Mouse (Mus musculus): ENCODE measurements around the gene Myh11.
"Not testable (repeated sequence)": the region's sequence is repeated elsewhere in the genome, so short reads cannot be mapped to it uniquely, and the experiment has no call there.

Gene Myh11

DNA sequence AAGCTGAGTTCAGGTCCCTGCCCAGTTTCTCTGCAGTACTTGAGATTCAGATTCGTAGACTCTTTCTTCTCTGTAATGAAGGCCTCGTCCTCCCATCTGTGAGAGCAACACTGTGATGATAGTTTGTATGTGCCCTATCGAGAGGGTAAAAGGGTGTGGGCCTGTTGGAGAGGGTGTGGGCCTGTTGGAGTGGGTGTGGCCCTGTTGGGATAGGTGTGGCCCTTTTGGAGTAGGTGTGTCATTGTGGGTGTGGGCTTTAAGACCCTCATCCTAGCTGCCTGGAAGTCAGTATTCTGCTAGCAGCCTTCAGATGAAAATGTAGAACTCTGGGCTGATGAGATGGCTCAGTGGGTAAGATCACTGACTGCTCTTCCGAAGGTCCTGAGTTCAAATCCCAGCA is 124.7 kb downstream of the Myh11 start:
- no peak for DNase-seq (ENCODE audit: low spot score in 2 of 2)

DNA sequence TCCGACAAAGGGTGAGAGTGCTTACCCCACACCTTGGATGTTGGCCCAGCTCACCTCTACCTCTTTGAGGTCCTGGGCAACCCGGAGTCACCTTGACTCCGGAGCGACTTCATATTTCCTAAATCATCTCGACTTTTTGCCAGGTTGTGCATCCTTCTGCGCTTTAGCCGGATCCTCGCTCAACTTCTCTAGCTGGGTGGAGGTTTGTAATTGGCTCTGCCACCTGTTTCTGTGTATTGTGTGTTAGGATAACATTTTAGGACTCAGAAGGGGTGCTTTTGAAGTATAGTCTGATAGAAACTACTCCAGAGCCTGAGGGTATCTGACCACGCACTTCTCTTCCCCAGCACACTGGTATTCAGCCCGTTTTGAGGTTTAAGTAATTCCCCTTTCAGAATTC is 127.4 kb downstream of the Myh11 start:
- DNase-seq (ENCODE audit: low spot score in 2 of 2): no peak

DNA sequence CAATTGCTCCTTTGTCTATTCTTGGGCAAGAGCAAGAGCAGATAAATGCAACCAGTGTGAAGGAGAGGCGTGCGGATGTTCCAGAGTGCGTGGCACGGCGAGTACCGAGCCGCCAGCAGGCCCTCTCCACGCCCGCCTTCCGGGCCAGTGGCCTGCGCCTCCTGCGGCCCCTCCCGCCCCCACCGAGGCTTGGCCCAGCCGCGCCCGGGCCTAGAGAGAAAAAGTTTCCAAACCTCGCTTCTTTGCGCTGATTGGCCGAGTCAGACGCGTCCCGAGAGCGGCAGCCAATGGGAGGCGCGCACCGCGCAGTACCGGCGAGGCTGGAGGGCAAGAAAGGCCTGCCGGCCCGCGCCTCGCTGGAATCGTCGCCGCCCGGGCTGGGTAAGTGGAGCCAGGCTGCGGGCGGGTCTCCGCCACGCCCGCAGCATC is 128.2 kb downstream of the Myh11 start, which contains the start of the genes Nde1 and Marf1:
TSS of gene Nde1 (plus strand) at position 288 of the 429 bp plus-strand sequence.
TSS of gene Marf1 (minus strand) at position 364 of the 429 bp plus-strand sequence.
- DNase-seq (ENCODE audit: low spot score in 2 of 2): peak; percentile 72 to 78

DNA sequence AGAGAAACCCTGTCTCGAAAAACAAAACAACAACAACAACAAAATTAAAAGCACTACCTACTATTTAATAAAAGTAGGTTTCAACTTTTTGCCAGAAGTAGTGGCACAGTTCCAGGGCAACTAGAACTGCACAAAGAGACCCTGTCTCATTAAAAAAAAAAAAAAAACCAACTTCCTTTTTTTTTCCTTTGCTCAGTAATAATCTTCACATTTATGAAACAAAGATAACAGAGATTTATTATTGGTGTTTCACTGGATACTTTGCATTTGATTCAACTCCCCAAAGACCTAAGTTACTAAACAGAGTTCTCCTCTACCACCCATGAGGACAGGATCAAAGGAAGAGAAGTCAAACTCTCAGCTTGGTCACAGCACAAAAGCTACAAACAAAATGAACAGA is 130.2 kb downstream of the Myh11 start:
- DNase-seq (ENCODE audit: low spot score in 2 of 2): no peak

DNA sequence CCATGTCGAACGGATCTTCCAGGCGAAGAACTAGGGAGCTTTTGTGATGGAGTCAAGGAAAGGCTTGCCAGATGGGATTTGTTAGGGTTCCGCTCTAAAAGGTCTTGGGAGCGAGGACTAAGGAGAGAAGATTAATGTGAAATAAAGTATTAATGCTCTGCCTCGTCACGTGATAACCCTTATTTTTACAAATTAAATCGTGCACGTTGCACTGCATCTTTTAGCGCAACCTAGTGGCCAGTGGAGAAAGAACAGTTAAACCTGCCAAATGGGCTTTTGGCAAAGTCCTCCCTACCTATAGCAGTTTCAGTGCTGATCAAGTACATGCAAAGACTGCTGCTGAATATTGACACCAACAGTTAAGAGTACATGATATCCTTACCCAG is 131.4 kb downstream of the Myh11 start:
- peak; percentile 84 to 88 for DNase-seq (ENCODE audit: low spot score in 2 of 2)

DNA sequence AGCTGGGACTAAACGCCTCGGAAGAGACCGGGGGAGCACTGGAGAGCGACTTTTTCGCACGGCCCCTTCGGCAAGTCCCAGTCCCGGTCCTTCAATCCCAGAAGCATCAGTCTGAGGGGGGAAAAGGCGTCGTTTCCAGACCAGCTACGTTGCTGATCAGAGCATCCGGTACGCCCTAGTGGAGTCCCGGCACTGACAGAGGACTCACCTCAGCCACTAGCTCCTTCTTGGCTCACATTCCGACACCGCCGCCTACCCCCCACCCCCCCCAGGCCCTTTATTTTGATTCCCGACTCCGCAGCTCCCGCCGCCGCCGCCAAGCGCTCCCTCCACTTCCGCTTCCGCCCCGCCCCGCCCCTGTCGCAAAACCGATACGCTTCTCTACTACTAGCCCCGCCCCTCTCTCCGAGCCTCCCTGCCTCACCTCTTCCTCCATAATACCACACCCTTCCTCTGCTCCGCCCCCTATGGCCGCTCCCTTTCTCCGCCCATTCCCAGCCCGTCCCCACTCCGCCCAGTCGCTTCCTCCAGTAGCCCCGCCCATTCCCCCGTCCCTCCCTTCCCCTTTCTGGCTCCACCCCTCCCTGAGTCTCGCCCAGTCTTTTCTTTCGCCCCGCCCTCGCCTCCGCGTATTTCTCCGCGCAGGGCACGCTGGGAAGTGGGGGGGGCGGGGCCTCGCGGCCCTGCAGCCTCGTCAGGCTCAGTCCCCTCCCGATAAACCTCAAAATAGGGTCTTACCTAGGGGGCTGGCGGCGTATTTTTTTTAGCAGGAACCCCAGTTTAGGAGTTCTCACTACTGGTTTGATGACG is 132.0 kb downstream of the Myh11 start:
- DNase-seq (ENCODE audit: low spot score in 2 of 2): peak; percentile 97

DNA sequence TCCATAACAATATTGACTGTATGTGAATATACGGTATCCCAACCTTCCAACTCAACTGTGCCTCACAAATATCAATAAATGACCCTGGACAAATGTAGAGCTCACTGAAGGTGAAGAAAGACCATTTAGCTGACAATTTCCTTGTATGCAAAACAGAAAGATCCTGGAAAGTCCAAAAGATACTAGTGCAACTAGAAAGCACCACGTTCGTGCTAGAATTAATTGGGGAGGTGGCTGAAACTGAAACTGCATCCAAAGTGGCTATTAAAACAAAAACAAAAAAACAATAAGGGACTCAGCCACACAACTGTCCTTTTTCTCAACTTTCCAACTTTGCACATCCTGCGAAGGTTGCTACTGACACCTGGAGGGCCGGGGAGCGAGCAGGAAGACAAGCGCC is 132.6 kb downstream of the Myh11 start:
- no peak for DNase-seq (ENCODE audit: low spot score in 2 of 2)

DNA sequence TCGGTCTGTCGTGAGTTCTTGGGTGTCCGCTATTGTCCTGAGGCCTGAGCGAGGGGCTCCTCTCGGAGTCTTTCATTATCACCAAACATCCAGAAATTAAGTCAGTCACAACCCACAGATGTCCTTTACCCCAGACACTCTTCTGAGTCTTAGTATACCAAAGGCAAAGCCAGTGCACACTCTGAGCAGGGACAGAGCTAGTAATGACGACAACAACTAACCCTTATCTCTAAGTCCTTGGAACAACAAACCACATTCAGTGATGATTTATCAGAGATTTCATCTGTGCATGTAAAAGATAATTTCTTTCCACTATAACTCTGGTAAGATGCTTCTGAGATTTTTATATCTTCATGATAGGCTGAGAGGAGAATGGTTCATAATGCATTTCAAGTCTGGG is 134.9 kb downstream of the Myh11 start:
- no peak for DNase-seq (ENCODE audit: low spot score in 2 of 2)

DNA sequence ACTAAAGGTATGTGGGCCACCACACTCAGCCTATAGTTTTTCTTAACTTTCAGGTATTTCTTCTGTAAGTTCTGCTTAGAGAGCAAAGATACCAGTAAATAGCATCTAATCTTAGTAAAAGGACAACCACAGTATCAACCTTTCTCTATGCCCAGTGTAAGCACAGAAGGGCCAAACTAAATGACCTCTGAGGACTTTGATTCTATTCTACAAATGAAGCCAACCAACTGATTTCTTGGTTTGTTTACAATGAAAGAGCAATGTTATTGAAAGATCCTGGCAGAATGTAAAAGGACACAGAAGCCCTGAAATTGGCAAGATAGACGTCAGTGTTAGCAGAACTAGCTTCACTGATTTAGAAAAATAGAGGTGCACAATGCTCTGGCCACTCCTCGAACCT is 135.5 kb downstream of the Myh11 start:
- not testable (repeated sequence) for DNase-seq (ENCODE audit: low spot score in 2 of 2)

DNA sequence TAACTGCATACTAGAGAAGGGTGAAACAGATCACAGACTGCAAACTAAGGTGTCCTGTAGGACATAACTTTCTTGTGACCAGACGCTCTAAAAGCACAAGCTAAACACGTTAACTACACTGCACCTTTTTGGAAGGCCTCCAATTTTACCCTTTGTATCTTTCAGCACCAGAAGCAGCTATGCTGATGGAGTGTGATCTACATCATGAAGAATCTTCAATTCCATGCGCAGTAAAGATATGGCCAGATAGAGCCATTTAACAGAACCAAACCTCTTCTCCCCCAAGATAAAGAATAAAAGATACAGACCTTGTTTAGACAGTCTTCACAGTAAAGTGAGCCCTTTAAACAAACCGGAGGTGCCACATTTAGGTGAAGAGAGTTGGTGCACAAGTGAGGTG is 139.5 kb downstream of the Myh11 start:
- no peak for DNase-seq (ENCODE audit: low spot score in 2 of 2)

DNA sequence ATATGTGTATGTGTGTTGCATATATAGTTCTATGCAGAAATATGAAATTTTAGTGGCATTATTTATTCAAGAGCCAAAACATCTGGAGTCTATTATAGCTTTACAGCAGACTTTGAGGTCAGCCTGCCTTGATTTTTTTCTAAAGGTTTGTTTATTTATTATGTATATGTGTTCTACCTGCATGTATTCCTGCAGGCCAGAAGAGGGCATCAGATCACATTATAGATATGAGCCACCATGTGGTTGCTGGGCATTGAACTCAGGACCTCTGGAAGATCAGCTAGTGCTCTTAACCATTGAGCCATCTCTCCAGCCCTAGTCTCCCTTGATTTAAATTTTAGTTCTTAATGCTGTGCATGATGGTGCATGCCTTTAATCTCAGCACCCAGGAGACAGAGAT is 143.5 kb downstream of the Myh11 start:
- no peak for DNase-seq (ENCODE audit: low spot score in 2 of 2)
